Mouse (Mus musculus) cerebellum, postnatal 10 days (tissue): ENCODE results near the gene Pik3r1.

Source experiments
- DNase-seq, 2 experiments: peaks; one replicate each; pipeline ENCODE4 v3.0.0; 2021; ENCODE audit warnings: mixed read lengths in 2 of 2

Pik3r1 gene

GRCm38 (mm10) chr13:101668859-101669258 is 99.2 kb downstream of the Pik3r1 start:
- DNase-seq, result no peak

GRCm38 (mm10) chr13:101664010-101664409 is 104.0 kb downstream of the Pik3r1 start:
- DNase-seq, result no peak

GRCm38 (mm10) chr13:101662900-101663299 is 105.1 kb downstream of the Pik3r1 start:
- DNase-seq, result no peak

- DNase-seq, result no peak
These were observed 106.5 kb downstream of the Pik3r1 start for GRCm38 (mm10) chr13:101661567-101661966.

- no peak for DNase-seq
These were observed 107.8 kb downstream of the Pik3r1 start for GRCm38 (mm10) chr13:101660187-101660586.

GRCm38 (mm10) chr13:101652131-101652530 is 115.9 kb downstream of the Pik3r1 start:
- no peak for DNase-seq

- DNase-seq, result no peak
These were observed 126.4 kb downstream of the Pik3r1 start for GRCm38 (mm10) chr13:101641632-101642031.

GRCm38 (mm10) chr13:101635837-101636236 is 132.2 kb downstream of the Pik3r1 start:
- no peak for DNase-seq

GRCm38 (mm10) chr13:101634420-101634819 is 133.6 kb downstream of the Pik3r1 start:
- DNase-seq, result no peak

- no peak for DNase-seq
These were observed 134.4 kb downstream of the Pik3r1 start for GRCm38 (mm10) chr13:101633620-101634019.

- DNase-seq, result no peak
These were observed 135.2 kb downstream of the Pik3r1 start for GRCm38 (mm10) chr13:101632771-101633170.

GRCm38 (mm10) chr13:101631561-101631960 is 136.5 kb downstream of the Pik3r1 start:
- DNase-seq, result peak; percentile 75 to 81
